Mouse (Mus musculus): Measurements from ENCODE around the gene Prkn. TPM values are rescaled to one million over a fixed set of nuclear protein-coding genes. Genes with fewer than 3 reads are reported as not detected.

Prkn gene
- total and polyA plus RNA-seq, 3 experiments: 0.39 to 0.50 TPM; not detected in 1

- TF ChIP-seq USF2 (IDR thresholded peaks at IDR 0.05; ENCODE audit: borderline replicate concordance in 1 of 2, insufficient read depth in 1 of 2, low read depth in 1 of 2, low read length in 2 of 2): no peak
- TF ChIP-seq NRF1 (IDR thresholded peaks at IDR 0.05; ENCODE audit: insufficient read depth, low read depth, low read length, poor library complexity, severe bottlenecking): no peak
These were observed 948.2 kb downstream of the Prkn start (continued) for GRCm38 (mm10) chr17:11788270-11788936.

GRCm38 (mm10) chr17:11795979-11796378, 955.8 kb downstream of the Prkn start:
- TF ChIP-seq TCF12 (IDR thresholded peaks at IDR 0.05; ENCODE audit: low read depth, low read length) (peak; percentile 50), EP300 (IDR thresholded peaks at IDR 0.05; ENCODE audit: low read depth in 1 of 2, low read length in 2 of 2) (peak; percentile 40 to 50; a peak in 2 of 4 replicates), MAZ (IDR thresholded peaks at IDR 0.05; ENCODE audit: low read depth, low read length) (no peak), HCFC1 (IDR thresholded peaks at IDR 0.05; ENCODE audit: low read depth, low read length) (no peak), MAFK (IDR thresholded peaks at IDR 0.05; ENCODE audit: borderline replicate concordance, low read depth, low read length) (no peak), POLR2AphosphoS5 (IDR thresholded peaks at IDR 0.05; ENCODE audit: borderline replicate concordance, low read depth, low read length) (no peak), POLR2AphosphoS2 (IDR thresholded peaks at IDR 0.05; ENCODE audit: low read length) (no peak), CHD1 (IDR thresholded peaks at IDR 0.05; ENCODE audit: low read depth, low read length) (no peak), GATA1 (IDR thresholded peaks at IDR 0.05; ENCODE audit: low read depth, low read length) (peak; percentile 71), ETS1 (IDR thresholded peaks at IDR 0.05; ENCODE audit: low read depth, low read length) (peak; percentile 64), TAL1 (IDR thresholded peaks at IDR 0.05; ENCODE audit: low read length) (no peak), E2F4 (IDR thresholded peaks at IDR 0.05; ENCODE audit: borderline replicate concordance, low read depth, low read length) (no peak), CHD2 (IDR thresholded peaks at IDR 0.05; ENCODE audit: low read length) (no peak), RCOR1 (IDR thresholded peaks at IDR 0.05; ENCODE audit: low read depth, low read length) (no peak), MEF2A (IDR thresholded peaks at IDR 0.05; ENCODE audit: extremely low read depth, insufficient replicate concordance, low read depth, low read length, poor library complexity, severe bottlenecking) (no peak), USF2 (IDR thresholded peaks at IDR 0.05; ENCODE audit: borderline replicate concordance in 1 of 2, insufficient read depth in 1 of 2, low read depth in 1 of 2, low read length in 2 of 2) (no peak), SIN3A (IDR thresholded peaks at IDR 0.05; ENCODE audit: low read length) (no peak), POLR2A (IDR thresholded peaks at IDR 0.05; ENCODE audit: control insufficient read depth in 1 of 2, insufficient read depth in 1 of 2, low read depth in 1 of 2, low read length in 2 of 2, poor library complexity in 1 of 2) (no peak), ZC3H11A (IDR thresholded peaks at IDR 0.05; ENCODE audit: low read depth, low read length) (no peak), MYC (IDR thresholded peaks at IDR 0.05; ENCODE audit: low read depth, low read length) (no peak), KAT2A (conservative IDR thresholded peaks at IDR 0.05; ENCODE audit: low read depth, low read length) (no peak), MYB (IDR thresholded peaks at IDR 0.05; ENCODE audit: low read depth, low read length) (no peak), ZNF384 (IDR thresholded peaks at IDR 0.05; ENCODE audit: low read depth, low read length) (no peak), BHLHE40 (IDR thresholded peaks at IDR 0.05; ENCODE audit: borderline replicate concordance, low read depth, low read length) (peak; percentile 97), ELF1 (IDR thresholded peaks at IDR 0.05; ENCODE audit: low read depth, low read length) (no peak), ZMIZ1 (IDR thresholded peaks at IDR 0.05; ENCODE audit: low read depth, low read length) (no peak), ZKSCAN1 (IDR thresholded peaks at IDR 0.05; ENCODE audit: low read depth, low read length) (no peak), NRF1 (IDR thresholded peaks at IDR 0.05; ENCODE audit: insufficient read depth, low read depth, low read length, poor library complexity, severe bottlenecking) (no peak), TBP (IDR thresholded peaks at IDR 0.05; ENCODE audit: low read depth, low read length) (no peak), GABPA (IDR thresholded peaks at IDR 0.05; ENCODE audit: low read depth, low read length) (no peak), JUND (IDR thresholded peaks at IDR 0.05; ENCODE audit: low read depth, low read length) (no peak), RAD21 (IDR thresholded peaks at IDR 0.05; ENCODE audit: low read depth, low read length) (no peak), USF1 (IDR thresholded peaks at IDR 0.05; ENCODE audit: low read depth, low read length) (no peak), NELFE (IDR thresholded peaks at IDR 0.05; ENCODE audit: low read depth, low read length) (no peak)

More at GRCm38 (mm10) chr17:11795979-11796378, 955.8 kb downstream of the Prkn start:
- H3K27me3 ChIP-seq (ENCODE audit: control insufficient read depth in 1 of 2, insufficient read depth in 2 of 2, low read length in 2 of 2): no peaks in the 10 kb centered on the region
- no peaks in the 10 kb centered on the region for H3K9me3 ChIP-seq (replicated peaks; ENCODE audit: insufficient read depth, low read length)
- H3K4me3 ChIP-seq (ENCODE audit: control insufficient read depth in 1 of 2, insufficient read depth in 1 of 2, low read depth in 2 of 2, low read length in 2 of 2): no peak overlapping the region
- H3K27ac ChIP-seq (ENCODE audit: control insufficient read depth, low read depth, low read length): no peak overlapping the region
- peaks cover 0 to 2% of the 10 kb centered on the region in 2 experiments; a peak in 2 of 4 replicates for H3K36me3 ChIP-seq (ENCODE audit: control insufficient read depth in 1 of 2, insufficient read depth in 2 of 2, low read length in 2 of 2)
- DNase-seq (ENCODE audit: low read depth, low spot score): peak; percentile 68
- H3K4me1 ChIP-seq (ENCODE audit: control insufficient read depth in 1 of 2, insufficient read depth in 2 of 2, low read length in 2 of 2): peaks cover 2 to 5% of the 10 kb centered on the region in 2 experiments; a peak in 1 of 4 replicates
- H3K9ac ChIP-seq (ENCODE audit: control insufficient read depth, low read depth, low read length, poor library complexity, severe bottlenecking): no peak overlapping the region
- H3K79me2 ChIP-seq (ENCODE audit: control insufficient read depth, insufficient read depth, low read length, poor library complexity): no peaks in the 10 kb centered on the region

Measured in MEL (cell line).